Mouse (Mus musculus): ENCODE results near the gene Lrig1. TPM values are rescaled to one million over a fixed set of nuclear protein-coding genes. Genes with fewer than 3 reads are reported as not detected.
"Not testable (repeated sequence)": the region's sequence is repeated elsewhere in the genome, so short reads cannot be mapped to it uniquely, and the experiment has no call there.

The Lrig1 gene
- polyA plus RNA-seq, 1 experiment from 2014 or later: 11.8 TPM

DNA sequence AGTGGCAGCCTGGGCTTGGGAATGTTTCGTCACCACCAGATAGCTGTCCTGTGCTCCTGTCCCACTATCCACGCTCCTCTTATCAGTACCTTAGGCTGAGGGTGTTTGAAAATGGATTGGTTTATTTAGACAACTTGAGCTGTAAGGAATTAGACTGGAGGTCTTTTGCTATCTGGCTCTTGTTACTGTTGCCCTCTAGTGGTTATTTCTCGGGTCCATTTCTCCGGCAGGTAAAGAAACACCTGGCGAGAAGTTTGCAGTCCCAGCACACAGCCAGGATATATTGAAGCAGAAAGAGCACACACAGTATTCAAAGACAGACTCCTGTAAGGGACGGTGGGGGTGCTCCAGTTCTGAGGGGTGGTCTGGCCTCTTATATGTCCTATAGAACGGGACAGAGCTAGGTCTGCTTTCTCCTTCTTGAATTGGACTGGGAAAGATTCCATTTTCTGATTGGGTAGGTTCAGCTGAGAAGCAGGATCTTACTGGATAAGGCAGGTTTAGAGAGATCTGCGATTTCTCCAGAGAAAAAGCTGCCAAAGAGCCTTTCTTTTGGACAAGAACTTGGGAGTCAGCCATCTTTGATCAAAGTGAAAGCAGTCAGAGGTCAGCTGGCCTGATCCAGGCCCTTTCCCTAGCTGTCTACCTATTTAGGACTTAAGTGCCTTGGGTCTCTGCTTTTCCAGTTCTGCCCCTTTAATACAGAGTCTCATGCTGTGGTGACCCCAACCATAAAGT lies 136.6 kb downstream of the Lrig1 start:
- Histone ChIP-seq H3K4me3 (ENCODE audit: low read length) (no peak overlapping the region), H3K4me2 (ENCODE audit: low read depth, low read length) (no peak overlapping the region), H3K27me3 (replicated peaks; ENCODE audit: control insufficient read depth, insufficient read depth, low read length) (no peaks in the 10 kb centered on the region), H3K4me1 (ENCODE audit: control insufficient read depth, insufficient read depth, low read length) (no peaks in the 10 kb centered on the region), H3K36me3 (ENCODE audit: control insufficient read depth, insufficient read depth, low read length) (no peaks in the 10 kb centered on the region), H3K9me3 (ENCODE audit: control insufficient read depth, low read length) (no peaks in the 10 kb centered on the region), H3K27ac (ENCODE audit: low read length) (no peak overlapping the region), H3K9ac (ENCODE audit: low read depth, low read length) (no peak overlapping the region)
- ATAC-seq: no peak
- 43% methylated on average over 8 of the region's 8 CpGs for WGBS

DNA sequence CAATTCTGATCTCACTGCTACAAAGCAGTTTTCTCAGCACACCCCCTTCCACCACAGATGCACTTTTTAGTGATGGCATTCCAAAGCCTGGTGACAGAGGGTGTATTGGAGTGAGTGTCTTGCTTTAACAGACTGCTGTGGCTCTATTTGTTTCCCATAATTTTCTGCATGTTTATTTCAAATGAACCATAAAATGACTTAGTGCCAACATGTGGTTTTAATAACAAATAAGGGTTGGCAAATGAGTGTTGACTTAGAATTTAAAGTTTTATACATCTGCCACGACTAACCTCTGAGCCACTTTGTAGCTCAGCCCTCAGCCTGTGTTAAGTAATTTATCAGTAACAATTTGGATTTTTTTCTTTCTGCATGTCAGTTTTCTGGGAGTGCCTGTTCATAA lies 138.6 kb downstream of the Lrig1 start:
- Histone ChIP-seq H3K4me2 (ENCODE audit: low read depth, low read length) (no peak overlapping the region), H3K4me3 (ENCODE audit: low read length) (no peak overlapping the region), H3K4me1 (ENCODE audit: control insufficient read depth, insufficient read depth, low read length) (no peaks in the 10 kb centered on the region), H3K27me3 (replicated peaks; ENCODE audit: control insufficient read depth, insufficient read depth, low read length) (no peaks in the 10 kb centered on the region), H3K27ac (ENCODE audit: low read length) (no peak overlapping the region), H3K9ac (ENCODE audit: low read depth, low read length) (no peak overlapping the region), H3K9me3 (ENCODE audit: control insufficient read depth, low read length) (no peaks in the 10 kb centered on the region), H3K36me3 (ENCODE audit: control insufficient read depth, insufficient read depth, low read length) (no peaks in the 10 kb centered on the region)
- ATAC-seq: no peak
- 46% methylated on average over 1 of the region's 1 CpGs for WGBS

DNA sequence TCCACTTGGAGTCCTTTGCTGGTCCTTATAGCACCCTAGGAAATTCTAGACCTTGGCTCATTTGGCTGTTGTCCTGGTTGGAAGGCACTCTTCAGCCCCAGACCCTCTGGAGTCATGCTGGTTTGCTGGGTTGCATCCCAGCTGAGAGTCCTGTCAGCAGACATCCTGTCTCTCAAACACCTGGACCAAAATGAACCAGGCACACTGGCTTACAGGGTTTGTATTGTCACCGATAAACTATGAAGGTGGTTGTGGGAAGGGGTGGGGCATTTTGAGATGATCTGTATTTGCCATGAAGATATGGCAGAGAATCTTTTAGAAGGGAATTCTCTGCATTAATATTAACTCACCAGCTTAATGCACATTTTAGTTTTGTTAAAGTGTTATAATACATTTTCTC lies 139.1 kb downstream of the Lrig1 start:
- Histone ChIP-seq H3K9me3 (ENCODE audit: control insufficient read depth, low read length) (no peaks in the 10 kb centered on the region), H3K9ac (ENCODE audit: low read depth, low read length) (no peak overlapping the region), H3K4me2 (ENCODE audit: low read depth, low read length) (no peak overlapping the region), H3K27me3 (replicated peaks; ENCODE audit: control insufficient read depth, insufficient read depth, low read length) (no peaks in the 10 kb centered on the region), H3K4me1 (ENCODE audit: control insufficient read depth, insufficient read depth, low read length) (no peaks in the 10 kb centered on the region), H3K36me3 (ENCODE audit: control insufficient read depth, insufficient read depth, low read length) (no peaks in the 10 kb centered on the region), H3K4me3 (ENCODE audit: low read length) (no peak overlapping the region), H3K27ac (ENCODE audit: low read length) (no peak overlapping the region)
- 91% methylated on average over 1 of the region's 1 CpGs for WGBS
- ATAC-seq: no peak

DNA sequence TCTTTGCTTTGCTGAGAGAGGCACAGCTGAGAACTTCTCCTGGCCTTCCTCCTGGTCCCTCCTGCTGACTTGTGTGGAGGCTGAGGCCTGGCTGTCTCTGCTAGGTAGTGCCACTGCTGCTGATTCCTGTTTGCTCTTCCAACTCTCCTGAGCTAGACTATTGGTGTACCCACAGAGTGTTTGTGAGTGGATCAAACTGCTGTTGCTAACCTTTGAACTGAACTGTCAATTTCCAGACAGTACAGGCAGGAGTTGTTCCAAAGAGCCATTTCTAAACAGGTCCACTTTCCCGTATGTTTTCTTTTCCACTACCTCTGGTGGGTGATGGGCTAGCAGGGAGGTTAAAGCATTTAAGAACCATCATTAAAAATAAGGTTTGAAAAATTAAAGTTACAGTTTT lies 141.4 kb downstream of the Lrig1 start:
- H3K27ac ChIP-seq (ENCODE audit: low read length); H3K4me1 ChIP-seq (ENCODE audit: control insufficient read depth, insufficient read depth, low read length); H3K9ac ChIP-seq (ENCODE audit: low read depth, low read length); H3K36me3 ChIP-seq (ENCODE audit: control insufficient read depth, insufficient read depth, low read length); H3K4me3 ChIP-seq (ENCODE audit: low read length); H3K9me3 ChIP-seq (ENCODE audit: control insufficient read depth, low read length); H3K27me3 ChIP-seq (replicated peaks; ENCODE audit: control insufficient read depth, insufficient read depth, low read length); H3K4me2 ChIP-seq (ENCODE audit: low read depth, low read length); ATAC-seq: not testable (repeated sequence)
- WGBS: 81% methylated on average over 1 of the region's 1 CpGs

Small RNA genes lying within 50 kb of the gene (microRNA-seq; reads per million reads assigned to microRNA genes)
- not detected for gene Mir7041

Other genes starting within 250 kb of the Lrig1 start
- 8.6 and 9.2 TPM in 2 replicates for gene Slc25a26, start 199.8 kb downstream of the Lrig1 start, polyA plus RNA-seq (2015; fragmentation: Nextera tagmentation; extraction: Ambion mirVana)